Mouse (Mus musculus) lung, postnatal 0 days (tissue): ENCODE measurements at regions not wholly inside any gene's neighbourhood (a gene's known extent, or its start where the extent isn't known, plus 50 kb on each side); places are given as distances from the start of the nearest gene placed in this dataset.

Source experiments
- CTCF ChIP-seq: IDR thresholded peaks from 2 replicates; pipeline ENCODE4 v1.5.1; 2016; ENCODE audit warnings: antibody characterized with exemption, mild to moderate bottlenecking
- EP300 ChIP-seq: IDR thresholded peaks from 2 replicates; pipeline ENCODE4 v1.6.1; 2016; ENCODE audit warnings: antibody characterized with exemption, mild to moderate bottlenecking, control low read depth

DNA sequence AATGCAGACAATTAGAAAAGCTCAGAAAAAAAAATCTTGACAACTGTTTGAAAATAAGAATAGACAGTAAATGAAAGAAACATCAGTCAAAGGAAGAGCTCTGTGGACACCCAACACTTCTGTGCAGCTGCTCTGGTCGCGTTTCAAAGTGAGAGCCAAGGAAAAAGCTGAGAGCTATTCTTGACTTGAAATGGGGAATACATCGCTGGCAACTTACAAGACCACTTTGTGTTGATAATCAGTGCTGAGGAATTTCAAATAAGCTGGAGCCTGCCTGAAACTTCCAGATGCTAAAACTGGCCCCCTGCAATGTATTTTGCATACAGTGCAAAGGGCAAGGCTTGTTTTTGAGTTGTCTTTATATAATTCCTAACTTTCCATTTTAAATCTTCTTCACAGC is 177.1 kb upstream of the Ghr start:
- no peak for TF ChIP-seq CTCF
- TF ChIP-seq EP300, result no peak
